Mouse (Mus musculus) heart, embryonic 10.5 days (tissue): ENCODE data around the gene Ephb1. TPM values are rescaled to one million over a fixed set of nuclear protein-coding genes. Genes with fewer than 3 reads are reported as not detected.

Experiments used
- DNase-seq: peaks from one replicate; pipeline ENCODE4 v3.0.0-alpha.2; 2017; ENCODE audit warnings: low spot score
- H3K27ac ChIP-seq: fragments of 300-500 bp; sonication (generic); 2 replicates; pipeline ENCODE4 v1.5.1; 2016; ENCODE audit warnings: mild to moderate bottlenecking
- H3K27me3 ChIP-seq: fragments of 300-500 bp; sonication (generic); 2 replicates; pipeline ENCODE4 v1.6.1; 2016; ENCODE audit warnings: mild to moderate bottlenecking; ENCODE audit not compliant: poor library complexity, insufficient read depth, severe bottlenecking
- H3K36me3 ChIP-seq: fragments of 300-500 bp; sonication (generic); 2 replicates; pipeline ENCODE4 v1.6.1; 2016; ENCODE audit warnings: mild to moderate bottlenecking, moderate library complexity
- H3K4me1 ChIP-seq: fragments of 300-500 bp; sonication (generic); 2 replicates; pipeline ENCODE4 v1.6.1; 2016; ENCODE audit warnings: mild to moderate bottlenecking
- H3K4me3 ChIP-seq: fragments of 300-500 bp; sonication (generic); 2 replicates; pipeline ENCODE4 v1.5.1; 2016; ENCODE audit warnings: mild to moderate bottlenecking, moderate library complexity
- H3K9me3 ChIP-seq: fragments of 300-500 bp; sonication (generic); 2 replicates; pipeline ENCODE4 v1.6.1; 2016; ENCODE audit warnings: mild to moderate bottlenecking, moderate library complexity
- WGBS: fragments of 180-500 bp; shearing (Covaris S2); methylation state at CpG from one replicate; pipeline ENCODE4 v1.1.7; 2016; 5-methylcytosine and 5-hydroxymethylcytosine counted together
- microRNA-seq: library from miRNA; unstranded; fragments of <30 nt; microRNA quantifications from one replicate; pipeline ENCODE4, GENCODE M21; 2017
- polyA plus RNA-seq: library from polyadenylated mRNA; unstranded; fragments of >200 nt; fragmentation: Nextera tagmentation; extraction: Ambion mirVana; gene quantifications from 2 replicates; pipeline ENCODE4 v1.2.1, GENCODE M21; 2016

Ephb1 gene
- polyA plus RNA-seq, 1 experiment from 2014 or later: 1.3 TPM

DNA sequence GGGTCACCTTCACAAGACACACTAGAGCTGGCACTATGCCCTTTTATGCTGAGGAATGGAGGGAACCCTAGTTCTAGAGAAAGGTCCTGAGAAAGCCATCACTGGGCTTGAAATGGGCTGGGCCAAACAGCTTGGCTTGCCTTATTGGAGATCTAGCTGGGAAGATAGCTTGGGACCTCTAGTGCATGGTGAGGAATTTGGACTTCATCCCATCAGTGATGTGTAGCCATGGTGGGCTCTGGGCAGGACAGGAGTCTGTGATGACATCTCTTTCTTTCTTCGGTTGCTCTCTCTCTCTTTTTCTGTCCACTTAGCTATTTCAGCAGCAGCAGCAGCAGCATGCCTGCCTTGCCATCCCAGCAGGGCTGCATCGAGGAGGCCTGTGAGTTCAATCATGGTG is 439.4 kb downstream of the Ephb1 start:
- 78% methylated on average over 2 of the region's 2 CpGs for WGBS
- peak; percentile 57 for DNase-seq
- Histone ChIP-seq H3K9me3 (no peaks in the 10 kb centered on the region), H3K27ac (no peak overlapping the region), H3K4me1 (no peaks in the 10 kb centered on the region), H3K27me3 (0 out of 2 replicates have a peak, but pooled peaks cover 1% of the 10 kb centered on the region), H3K36me3 (no peaks in the 10 kb centered on the region), H3K4me3 (no peak overlapping the region)

DNA sequence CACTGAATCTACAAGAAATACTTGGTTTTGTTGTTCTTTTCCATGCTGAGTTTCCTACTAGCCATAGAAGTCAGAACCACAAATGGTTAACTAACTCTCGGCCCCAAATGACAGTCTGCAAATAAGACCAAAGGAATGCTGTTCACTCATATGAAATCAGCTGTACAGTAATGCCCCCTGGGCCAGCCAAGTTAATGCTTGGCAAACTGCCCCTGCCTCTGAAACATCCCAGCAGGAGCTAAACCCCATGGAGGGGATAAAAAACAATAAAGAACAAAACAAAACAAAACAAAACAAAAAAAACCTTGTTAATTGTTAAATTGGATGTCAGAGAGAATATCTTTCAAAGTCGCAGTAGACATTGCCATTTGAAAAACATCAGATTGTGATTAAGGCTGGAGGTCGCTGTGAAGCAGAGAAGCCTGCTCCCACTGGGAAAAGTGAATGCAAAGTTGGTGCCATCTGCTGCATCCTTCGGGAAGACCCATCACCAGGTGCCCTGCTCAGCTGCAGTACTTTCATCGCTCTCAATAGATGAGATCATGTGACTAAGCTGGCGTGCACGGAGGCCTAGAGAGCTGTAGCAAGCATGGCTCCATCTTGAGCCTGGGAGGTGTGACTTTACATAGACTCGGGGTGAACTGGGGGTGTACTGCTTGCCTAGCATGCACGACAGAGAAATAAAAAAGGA is 443.2 kb downstream of the Ephb1 start:
- H3K27ac ChIP-seq: no peak overlapping the region
- no peaks in the 10 kb centered on the region for H3K36me3 ChIP-seq
- no peaks in the 10 kb centered on the region for H3K9me3 ChIP-seq
- 0 out of 2 replicates have a peak, but pooled peaks cover 6% of the 10 kb centered on the region for H3K27me3 ChIP-seq
- H3K4me3 ChIP-seq: no peak overlapping the region
- H3K4me1 ChIP-seq: no peaks in the 10 kb centered on the region
- WGBS: 67% methylated on average over 9 of the region's 9 CpGs
- no peak for DNase-seq

DNA sequence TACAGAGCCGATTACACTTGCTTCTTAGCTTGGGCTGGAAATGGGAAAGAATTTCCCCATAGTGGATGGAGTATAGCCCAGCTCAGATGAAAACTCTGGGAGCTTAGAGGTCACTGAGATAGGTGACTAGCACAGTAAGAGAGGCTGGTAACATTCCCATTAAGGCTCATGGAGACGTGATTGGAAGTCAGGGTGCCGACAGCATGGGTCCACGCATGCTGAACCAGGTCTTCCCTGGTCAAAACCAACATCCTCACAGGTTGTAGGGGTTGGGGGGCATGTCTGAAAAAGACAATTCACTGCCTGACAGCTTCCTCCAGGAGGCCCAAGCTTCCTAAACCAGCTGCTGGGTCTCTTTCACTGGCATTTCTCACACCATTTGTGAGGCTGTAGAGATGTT is 445.0 kb downstream of the Ephb1 start:
- 76% methylated on average over 4 of the region's 4 CpGs for WGBS
- DNase-seq: no peak
- Histone ChIP-seq H3K27ac (no peak overlapping the region), H3K36me3 (no peaks in the 10 kb centered on the region), H3K9me3 (no peaks in the 10 kb centered on the region), H3K4me3 (no peak overlapping the region), H3K4me1 (no peaks in the 10 kb centered on the region), H3K27me3 (0 out of 2 replicates have a peak, but pooled peaks cover 6% of the 10 kb centered on the region)

DNA sequence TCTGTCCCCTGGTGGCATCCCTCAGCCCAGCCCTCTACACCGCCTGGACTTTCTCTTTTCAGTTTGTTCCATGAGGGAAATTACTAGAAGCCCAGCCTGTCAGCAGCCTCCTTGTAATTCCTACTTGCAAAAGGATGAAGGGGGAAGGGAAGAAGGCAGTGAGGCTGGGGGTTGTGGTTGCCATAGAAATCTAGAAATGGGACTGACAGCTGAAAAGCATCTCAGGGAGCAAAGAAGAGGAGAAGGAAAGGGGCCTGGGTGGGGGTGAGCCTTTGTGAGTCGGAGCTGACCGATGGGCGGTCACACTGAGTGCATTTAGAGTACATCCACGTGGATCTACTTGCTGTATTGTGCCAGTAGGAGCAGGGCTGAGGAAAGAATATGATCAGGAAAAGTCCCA is 445.6 kb downstream of the Ephb1 start:
- no peaks in the 10 kb centered on the region for H3K9me3 ChIP-seq
- WGBS: 78% methylated on average over 5 of the region's 5 CpGs
- no peaks in the 10 kb centered on the region for H3K36me3 ChIP-seq
- H3K27ac ChIP-seq: no peak overlapping the region
- no peak overlapping the region for H3K4me3 ChIP-seq
- no peaks in the 10 kb centered on the region for H3K4me1 ChIP-seq
- DNase-seq: no peak
- H3K27me3 ChIP-seq: 0 out of 2 replicates have a peak, but pooled peaks cover 6% of the 10 kb centered on the region

DNA sequence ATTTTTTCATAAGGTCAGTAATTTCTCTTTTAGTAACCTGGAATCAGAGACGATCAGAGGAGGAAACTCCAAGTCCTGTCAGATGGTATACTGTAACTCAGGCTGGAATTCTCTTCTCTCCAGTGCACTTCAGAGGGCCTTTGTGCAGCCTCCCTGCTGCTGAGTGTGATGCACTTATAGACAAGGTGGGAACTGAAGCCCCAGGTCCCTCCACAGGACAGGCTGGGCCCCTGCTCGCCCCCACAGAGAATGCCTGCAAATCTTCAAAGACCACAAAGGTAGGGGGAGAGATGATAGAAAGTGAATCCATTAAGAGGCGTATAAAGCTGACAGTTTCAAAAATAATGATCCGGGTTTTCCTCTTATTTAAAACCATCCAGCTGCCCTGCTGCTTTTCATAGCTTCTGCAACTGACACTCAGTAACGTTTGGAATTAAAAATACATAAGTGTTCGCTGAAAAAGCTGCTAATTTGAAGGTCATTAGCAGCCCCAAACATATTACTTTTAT is 446.7 kb downstream of the Ephb1 start:
- no peaks in the 10 kb centered on the region for H3K36me3 ChIP-seq

DNA sequence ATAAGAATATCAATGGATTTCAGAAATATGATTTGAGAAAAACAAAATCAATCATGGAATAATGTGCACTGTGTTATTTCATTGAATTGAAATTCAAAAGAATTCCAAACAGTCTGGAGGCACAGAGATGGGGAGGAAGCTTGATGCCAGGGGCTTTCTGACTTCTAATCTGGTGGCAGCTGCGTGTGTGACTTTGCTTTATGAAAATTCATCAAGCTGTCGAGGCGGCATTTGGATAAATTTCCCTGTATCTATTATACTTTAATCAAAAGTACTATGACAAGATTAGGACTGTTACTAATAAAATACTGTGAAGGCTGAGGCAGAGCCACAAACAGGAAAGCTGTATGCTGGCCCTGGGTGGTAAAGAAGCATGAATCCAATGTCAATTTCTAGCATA is 451.1 kb downstream of the Ephb1 start:
- Histone ChIP-seq H3K27me3 (no peaks in the 10 kb centered on the region), H3K27ac (no peak overlapping the region), H3K36me3 (no peaks in the 10 kb centered on the region), H3K9me3 (no peaks in the 10 kb centered on the region), H3K4me1 (no peaks in the 10 kb centered on the region), H3K4me3 (no peak overlapping the region)
- WGBS: 83% methylated on average over 3 of the region's 3 CpGs
- DNase-seq: no peak

More for the DNA sequence above, 446.7 kb downstream of the Ephb1 start:
- DNase-seq: no peak
- Histone ChIP-seq H3K4me1 (no peaks in the 10 kb centered on the region), H3K4me3 (no peak overlapping the region), H3K27ac (no peak overlapping the region), H3K9me3 (no peaks in the 10 kb centered on the region), H3K27me3 (0 out of 2 replicates have a peak, but pooled peaks cover 6% of the 10 kb centered on the region)
- 65% methylated on average over 6 of the region's 6 CpGs for WGBS

DNA sequence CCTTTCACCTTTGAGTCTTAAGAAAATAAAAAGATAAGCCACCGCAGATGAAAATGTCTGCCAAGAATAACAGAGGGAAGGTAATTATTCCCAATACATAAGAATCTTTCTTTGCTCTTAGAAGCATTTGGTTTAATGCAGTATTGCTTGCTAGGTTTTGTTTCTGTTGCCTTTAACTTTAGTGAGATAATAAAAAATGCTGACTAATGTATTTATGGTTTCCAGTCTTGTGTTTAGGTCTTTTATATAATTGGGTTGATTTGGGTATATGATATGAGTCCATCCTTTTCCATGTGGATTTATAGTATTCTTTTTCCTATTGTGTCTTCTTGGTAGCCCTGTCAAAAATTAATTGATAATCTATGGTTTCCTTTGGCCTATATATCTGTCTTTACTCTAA is 456.6 kb downstream of the Ephb1 start:
- WGBS: 80% methylated on average over 1 of the region's 1 CpGs
- Histone ChIP-seq H3K9me3 (no peaks in the 10 kb centered on the region), H3K4me1 (no peaks in the 10 kb centered on the region), H3K27me3 (no peaks in the 10 kb centered on the region), H3K27ac (no peak overlapping the region), H3K36me3 (no peaks in the 10 kb centered on the region), H3K4me3 (no peak overlapping the region)
- no peak for DNase-seq

DNA sequence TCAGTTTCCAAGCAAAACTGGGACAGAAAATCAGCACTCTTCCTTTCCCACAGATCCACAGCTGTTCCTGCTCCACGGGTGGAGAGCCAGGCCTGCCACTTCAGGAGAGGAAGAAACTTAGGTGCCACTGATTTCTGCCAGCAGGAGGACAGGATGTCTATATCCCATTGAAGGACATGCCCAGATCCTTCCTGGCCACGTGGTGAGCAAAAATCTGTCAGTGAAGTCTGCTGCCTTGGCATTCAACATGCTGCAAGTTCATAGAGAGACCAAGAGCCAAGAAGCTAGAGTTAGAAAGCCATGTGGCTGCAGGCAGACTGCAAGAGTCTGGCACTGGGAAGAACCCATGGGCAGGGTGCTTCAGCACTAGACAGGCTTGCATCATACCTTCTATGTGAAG is 471.2 kb downstream of the Ephb1 start:
- no peaks in the 10 kb centered on the region for H3K27me3 ChIP-seq
- H3K27ac ChIP-seq: no peak overlapping the region
- DNase-seq: no peak
- no peak overlapping the region for H3K4me3 ChIP-seq
- H3K4me1 ChIP-seq: no peaks in the 10 kb centered on the region
- H3K36me3 ChIP-seq: no peaks in the 10 kb centered on the region
- no peaks in the 10 kb centered on the region for H3K9me3 ChIP-seq
- 68% methylated on average over 2 of the region's 2 CpGs for WGBS

DNA sequence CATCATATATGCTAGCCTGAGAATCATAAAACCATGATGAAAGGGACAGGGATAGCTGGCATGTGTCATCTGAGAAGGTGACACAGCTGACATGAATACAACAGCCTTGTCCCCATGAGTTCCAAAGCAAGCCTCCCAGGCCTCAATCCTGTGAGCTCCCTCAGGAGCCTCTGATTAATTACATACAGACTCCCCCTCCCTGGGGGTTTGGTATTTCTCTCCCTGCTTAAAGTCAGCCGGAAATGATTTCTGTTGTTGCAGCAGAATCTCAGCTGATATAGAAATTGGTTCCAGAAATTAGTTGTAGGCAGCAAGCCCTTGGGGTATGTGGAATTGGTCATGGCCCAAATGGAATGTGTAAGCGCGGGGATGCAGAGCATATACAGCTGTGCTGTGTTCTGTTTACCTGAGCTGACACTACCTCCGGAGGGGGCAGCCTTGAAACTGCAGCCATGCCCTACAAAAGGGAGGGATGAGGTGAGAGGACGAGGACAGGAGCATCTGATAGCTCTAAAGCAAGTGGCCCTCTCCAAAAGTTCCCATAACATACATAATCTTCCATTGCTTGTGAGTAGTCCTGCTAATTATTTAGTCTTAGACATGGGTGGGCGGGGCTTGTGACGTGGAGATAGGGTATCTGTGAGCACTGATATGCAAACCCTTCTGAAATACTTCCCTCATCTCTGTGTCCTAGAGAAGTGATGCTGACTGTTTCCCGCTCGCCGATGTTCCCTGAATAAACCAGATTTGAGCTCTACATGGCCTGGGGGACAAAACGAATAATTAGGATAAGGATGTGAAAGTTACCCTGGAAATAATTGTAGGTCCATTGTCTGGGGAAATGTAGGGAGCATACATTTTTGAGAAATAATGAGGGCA is 477.1 kb downstream of the Ephb1 start:
- Histone ChIP-seq H3K4me1 (no peaks in the 10 kb centered on the region), H3K9me3 (no peaks in the 10 kb centered on the region), H3K36me3 (no peaks in the 10 kb centered on the region), H3K27ac (no peak overlapping the region), H3K4me3 (no peak overlapping the region), H3K27me3 (no peaks in the 10 kb centered on the region)
- WGBS: 68% methylated on average over 11 of the region's 11 CpGs
- DNase-seq: no peak

DNA sequence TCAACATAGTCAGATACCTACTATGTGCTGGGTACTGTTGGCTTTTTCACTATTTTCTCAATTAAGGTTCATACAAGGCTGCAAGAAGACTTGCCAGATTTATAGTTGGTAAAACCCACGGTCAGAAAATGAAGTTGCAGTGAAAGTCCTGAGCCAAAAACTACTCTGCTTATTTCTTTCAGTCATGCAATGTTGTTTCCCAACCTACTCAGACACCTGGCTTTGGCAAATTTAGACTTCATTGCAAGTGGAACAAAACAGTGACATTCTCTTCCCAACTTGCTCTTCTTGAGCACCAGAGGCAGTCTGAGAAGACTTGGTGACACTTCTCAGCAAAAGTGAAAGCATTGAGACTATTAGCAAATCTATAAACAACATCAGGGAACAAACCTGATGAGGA is 479.2 kb downstream of the Ephb1 start:
- Histone ChIP-seq H3K27ac (no peak overlapping the region), H3K36me3 (no peaks in the 10 kb centered on the region), H3K4me3 (no peak overlapping the region), H3K9me3 (no peaks in the 10 kb centered on the region), H3K27me3 (no peaks in the 10 kb centered on the region), H3K4me1 (no peaks in the 10 kb centered on the region)
- no peak for DNase-seq
- WGBS: 84% methylated on average over 1 of the region's 1 CpGs

Small RNA genes lying within 50 kb of the gene (microRNA-seq; reads per million reads assigned to microRNA genes)
- gene Mir7243: not detected

Other genes with a start within 250 kb of the Ephb1 start
- 0.21 and 1.1 TPM in 2 replicates for gene Ky, start 151.1 kb upstream of the Ephb1 start, polyA plus RNA-seq